9 mouse cellular contexts compared by ENCODE assay signal in the genomic region with DNA sequence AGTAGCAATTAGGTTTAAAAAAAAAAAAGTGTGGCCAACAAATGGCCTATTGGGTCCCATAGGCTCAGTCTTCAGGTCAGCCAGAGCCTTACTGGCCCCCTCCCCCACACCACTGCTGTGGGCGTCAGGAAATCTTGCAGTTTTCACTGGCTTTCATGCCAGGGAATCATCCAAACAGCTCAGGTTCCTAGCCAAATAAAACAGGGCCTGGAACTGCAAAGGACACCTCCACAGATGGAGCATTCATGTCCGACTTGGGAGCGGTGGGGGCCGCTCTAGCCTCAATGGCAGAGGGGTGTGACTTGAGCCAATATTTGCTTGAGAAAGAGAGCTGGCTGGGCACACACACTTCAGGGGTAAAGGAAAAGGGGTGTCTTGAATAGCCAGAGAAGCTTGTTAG. TPM values are rescaled to one million over a fixed set of nuclear protein-coding genes. Genes with fewer than 3 reads are reported as not detected.
DNase-seq lines count a peak whose midpoint lies in the region; ATAC-seq and TF ChIP-seq lines count a peak whose summit lies in the region.
"Had no signal": no experiment of that assay in that cellular context is flagged by ENCODE, and none has a peak within 500 bp of the region (broad histone marks: within the 10 kb centered on the region; RNA-seq: fewer than 3 reads in every experiment).

No protein-coding gene starts in this region.

- peak overlapping the region; percentile 40 to 58; a peak in 3 of 4 replicates for H3K27ac ChIP-seq in heart, embryonic 14.5 days (replicated peaks in 1 of 2; ENCODE audit: control insufficient read depth in 1 of 2, insufficient read depth in 1 of 2, low read depth in 2 of 2, low read length in 2 of 2)
- H3K27ac ChIP-seq in hindbrain, embryonic 14.5 days: peak overlapping the region; percentile 58
- peak overlapping the region; percentile 85 for H3K27ac ChIP-seq in lung, postnatal 0 days (ENCODE audit: low read length)

- TF ChIP-seq EP300 in lung, postnatal 0 days (IDR thresholded peaks at IDR 0.05): 0 out of 2 replicates have a peak, but pooled peaks have one; percentile 6

- TF ChIP-seq CTCF in lung, postnatal 0 days (IDR thresholded peaks at IDR 0.05): no peak

- DNase-seq in heart, adult 11 months: no peak
- DNase-seq in embryo, embryonic 11 days: peak; percentile 21
- DNase-seq in hindbrain, embryonic 14.5 days (ENCODE audit: low spot score): no peak
- DNase-seq in lung, postnatal 0 days (ENCODE audit: low spot score): peak; percentile 81
- no peak for DNase-seq in layer of hippocampus, postnatal 36 days
- no peak for DNase-seq in cerebellum, adult 18-20 months
- DNase-seq: kidney, adult 8-10 months had no signal

- peaks cover 8 to 11% of the 10 kb centered on the region in 2 experiments for H3K4me1 ChIP-seq in heart, embryonic 14.5 days (ENCODE audit: control insufficient read depth in 2 of 2, insufficient read depth in 2 of 2, low read length in 2 of 2)
- H3K4me1 ChIP-seq in hindbrain, embryonic 14.5 days (replicated peaks; ENCODE audit: control insufficient read depth, insufficient read depth, low read length): peaks cover 4% of the 10 kb centered on the region; the same call in 1 of the 2 replicates
- H3K4me1 ChIP-seq in lung, postnatal 0 days (ENCODE audit: insufficient read depth, low read depth, low read length): peaks cover 31% of the 10 kb centered on the region

- no peaks in the 10 kb centered on the region for H3K9me3 ChIP-seq in heart, embryonic 14.5 days (ENCODE audit: control insufficient read depth, low read length)
- H3K9me3 ChIP-seq in hindbrain, embryonic 14.5 days (ENCODE audit: control insufficient read depth, low read length): no peaks in the 10 kb centered on the region
- H3K9me3 ChIP-seq in lung, postnatal 0 days (ENCODE audit: low read length): no peaks in the 10 kb centered on the region

- peak; percentile 37 for ATAC-seq in heart, embryonic 14.5 days (ENCODE audit: insufficient number of reproducible peaks, insufficient read depth, low FRiP score, low read depth)
- peak; percentile 76 for ATAC-seq in hindbrain, embryonic 14.5 days (ENCODE audit: low FRiP score)
- peak; percentile 59 for ATAC-seq in lung, postnatal 0 days
- ATAC-seq in megakaryocyte, adult 5-6 weeks (ENCODE audit: poor library complexity, severe bottlenecking): no peak

- WGBS in heart, embryonic 14.5 days: 65% methylated on average over 4 of the region's 4 CpGs
- 56% methylated on average over 4 of the region's 4 CpGs for WGBS in hindbrain, embryonic 14.5 days
- 35% methylated on average over 4 of the region's 4 CpGs for WGBS in lung, postnatal 0 days

- H3K9ac ChIP-seq in heart, embryonic 14.5 days (ENCODE audit: low read length): no peak overlapping the region
- H3K9ac ChIP-seq in hindbrain, embryonic 14.5 days: no peak overlapping the region
- no peak overlapping the region for H3K9ac ChIP-seq in lung, postnatal 0 days (replicated peaks; ENCODE audit: low read depth)

- H3K4me3 ChIP-seq in heart, embryonic 14.5 days (ENCODE audit: control insufficient read depth in 1 of 2, insufficient read depth in 1 of 2, low read depth in 1 of 2, low read length in 2 of 2): no peak overlapping the region
- no peak overlapping the region for H3K4me3 ChIP-seq in hindbrain, embryonic 14.5 days (replicated peaks; ENCODE audit: low read length)
- no peak overlapping the region for H3K4me3 ChIP-seq in lung, postnatal 0 days (ENCODE audit: low read depth, low read length)

- no peak overlapping the region for H3K4me2 ChIP-seq in heart, embryonic 14.5 days (ENCODE audit: low read length)
- H3K4me2 ChIP-seq in hindbrain, embryonic 14.5 days (replicated peaks): no peak overlapping the region
- no peak overlapping the region for H3K4me2 ChIP-seq in lung, postnatal 0 days (replicated peaks; ENCODE audit: low read depth, low read length)

- no peaks in the 10 kb centered on the region for H3K36me3 ChIP-seq in heart, embryonic 14.5 days (ENCODE audit: control insufficient read depth, insufficient read depth, low read length)
- no peaks in the 10 kb centered on the region for H3K36me3 ChIP-seq in hindbrain, embryonic 14.5 days (replicated peaks; ENCODE audit: control insufficient read depth, insufficient read depth)
- H3K36me3 ChIP-seq in lung, postnatal 0 days (ENCODE audit: insufficient read depth, low read length): no peaks in the 10 kb centered on the region

- H3K27me3 ChIP-seq in heart, embryonic 14.5 days (ENCODE audit: control insufficient read depth, insufficient read depth, low read length): no peaks in the 10 kb centered on the region
- no peaks in the 10 kb centered on the region for H3K27me3 ChIP-seq in hindbrain, embryonic 14.5 days (ENCODE audit: control insufficient read depth, insufficient read depth, low read length)
- no peaks in the 10 kb centered on the region for H3K27me3 ChIP-seq in lung, postnatal 0 days (replicated peaks; ENCODE audit: insufficient read depth, low read length)

RNA-seq across cellular contexts. Expression of gene Lpcat1, which starts 20.5 kb away (rescaled TPM):
- 15.4 and 19.1 TPM in 2 replicates for polyA plus RNA-seq in heart, embryonic 14.5 days (2014; fragmentation: Nextera tagmentation; extraction: Ambion mirVana)
- 77.3 and 95.0 TPM in 2 replicates for polyA plus RNA-seq in hindbrain, embryonic 14.5 days (2014; fragmentation: Nextera tagmentation; extraction: Ambion mirVana)
- polyA plus RNA-seq in lung, postnatal 0 days (2015; fragmentation: Nextera tagmentation; extraction: Ambion mirVana): 368 and 414 TPM in 2 replicates
- 10 to 100 TPM; 36.6 to 39.4 TPM for total RNA-seq in layer of hippocampus, postnatal 36 days (2021)
- total RNA-seq in megakaryocyte, adult 5-6 weeks (2015): 12.7 and 14.9 TPM in 2 replicates
- 23.5 and 23.6 TPM in 2 replicates for total RNA-seq in megakaryocyte, adult 5-6 weeks (2017)

Comparison
In these comparisons a context has a peak if more than half of its experiments do, and no peak if none do; other contexts are left out.
1. DNase-seq: peak in embryo, embryonic 11 days (single experiment) and lung, postnatal 0 days (single experiment); none in heart, adult 11 months (single experiment), hindbrain, embryonic 14.5 days (single experiment), layer of hippocampus, postnatal 36 days (0 of 2) and cerebellum, adult 18-20 months (0 of 2).
2. Peak in every context shown above with its lines, with median percentiles within 50 percentile points of each other: H3K27ac ChIP-seq.